In genomic region chr14:50785251-50785637, GRCm38 (mm10) we compare ENCODE assay signal across 8 mouse cellular contexts. TPM values are rescaled to one million over a fixed set of nuclear protein-coding genes. Genes with fewer than 3 reads are reported as not detected.
DNase-seq lines count a peak whose midpoint lies in the region; ATAC-seq lines count a peak whose summit lies in the region.

TSS of gene Ttc5 (minus strand) at chr14:50785519.

- ATAC-seq in hindbrain, embryonic 12.5 days (ENCODE audit: low FRiP score): peak; percentile 94

- peak within 1 kb of the TSS; percentile 81 for H3K4me3 ChIP-seq in hindbrain, embryonic 12.5 days

- peak within 1 kb of the TSS; percentile 82 for H3K9ac ChIP-seq in hindbrain, embryonic 12.5 days

- H3K4me2 ChIP-seq in hindbrain, embryonic 12.5 days (replicated peaks): peak within 1 kb of the TSS; percentile 55

- no peaks in the 10 kb centered on the region for H3K27me3 ChIP-seq in hindbrain, embryonic 12.5 days

- under 1% methylated on average over 21 of the region's 21 CpGs for WGBS in hindbrain, embryonic 12.5 days

- H3K4me1 ChIP-seq in hindbrain, embryonic 12.5 days: peaks cover 5% of the 10 kb centered on the region

- peaks cover 16% of the 10 kb centered on the region for H3K36me3 ChIP-seq in hindbrain, embryonic 12.5 days

- no peaks in the 10 kb centered on the region; the same call in 1 of the 2 replicates for H3K9me3 ChIP-seq in hindbrain, embryonic 12.5 days (replicated peaks)

- peak; percentile 93 for DNase-seq in NIH3T3 (ENCODE audit: low read depth)
- DNase-seq in cerebellum, postnatal 10 days: peak; percentile 92 to 96
- DNase-seq in frontal cortex, postnatal 10 days (ENCODE audit: low spot score in 2 of 2): peak; percentile 77 to 84
- peak; percentile 92 to 93 for DNase-seq in layer of hippocampus, postnatal 14 days (ENCODE audit: low spot score in 2 of 2)
- peak; percentile 91 for DNase-seq in lung, postnatal 14 days
- DNase-seq in retina, adult 2 months (ENCODE audit: low read depth, low spot score): peak; percentile 83
- DNase-seq in thymus, postnatal 36 days: peak; percentile 87 to 93

- H3K27ac ChIP-seq in hindbrain, embryonic 12.5 days: peak within 1 kb of the TSS; percentile 80

RNA-seq across cellular contexts. Expression of gene Ttc5, which starts in this region (rescaled TPM):
- 97.7 and 105 TPM in 2 replicates for polyA plus RNA-seq in hindbrain, embryonic 12.5 days (2016; fragmentation: Nextera tagmentation; extraction: Ambion mirVana)
- total RNA-seq in layer of hippocampus, postnatal 14 days (2021): 10 to 100 TPM; 66.0 to 67.9 TPM

Comparison
In these comparisons a context has a peak if more than half of its experiments do, and no peak if none do; other contexts are left out.
1. Peak in every context shown above with its lines: DNase-seq, ATAC-seq, H3K4me3 ChIP-seq and H3K27ac ChIP-seq.